Mouse (Mus musculus): ENCODE results near the gene Cdc34b.

Cdc34b gene

GRCm38 (mm10) chr11:94752946-94753713 lies 11.5 kb downstream of the Cdc34b start:
- no peak for DNase-seq

DNA sequence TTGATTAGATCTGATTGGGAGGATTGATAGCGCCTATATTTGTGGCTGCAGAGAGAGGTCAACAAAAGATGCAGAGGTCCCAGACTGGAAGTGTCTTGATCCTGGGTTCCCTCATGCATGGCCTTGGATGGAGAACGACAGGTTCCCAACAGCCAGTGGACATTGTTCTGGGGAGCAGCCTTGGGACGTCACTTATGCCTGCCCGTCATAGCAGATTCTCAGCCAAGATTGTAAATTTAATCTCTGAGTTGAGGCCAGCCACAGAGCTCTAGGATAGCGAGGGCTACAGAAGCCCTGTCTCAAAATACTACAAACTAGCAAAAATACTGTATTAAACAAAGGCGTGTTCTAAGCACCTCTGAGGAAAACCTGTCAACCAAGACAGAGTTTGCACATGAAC lies 18.3 kb downstream of the Cdc34b start:
- no peak for DNase-seq

DNA sequence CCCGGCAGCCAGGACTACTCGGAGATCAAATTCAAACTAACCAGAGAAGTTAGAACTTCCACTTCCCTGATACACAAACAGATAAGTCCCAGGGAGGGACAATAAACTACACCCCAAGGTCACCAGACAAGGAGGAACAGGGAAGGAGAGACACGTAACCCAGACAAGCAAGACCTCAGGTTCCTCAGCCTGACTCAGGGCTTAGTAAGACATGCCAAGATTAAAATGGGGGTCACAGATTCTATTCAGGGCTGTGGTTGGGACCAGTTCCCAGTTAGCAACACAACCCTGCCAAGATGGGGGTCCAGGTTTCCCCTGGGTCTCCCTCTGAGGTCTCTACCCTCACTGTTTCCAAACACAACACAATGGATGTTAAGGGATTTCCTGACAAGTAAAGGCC lies 18.8 kb downstream of the Cdc34b start:
- DNase-seq = no peak

DNA sequence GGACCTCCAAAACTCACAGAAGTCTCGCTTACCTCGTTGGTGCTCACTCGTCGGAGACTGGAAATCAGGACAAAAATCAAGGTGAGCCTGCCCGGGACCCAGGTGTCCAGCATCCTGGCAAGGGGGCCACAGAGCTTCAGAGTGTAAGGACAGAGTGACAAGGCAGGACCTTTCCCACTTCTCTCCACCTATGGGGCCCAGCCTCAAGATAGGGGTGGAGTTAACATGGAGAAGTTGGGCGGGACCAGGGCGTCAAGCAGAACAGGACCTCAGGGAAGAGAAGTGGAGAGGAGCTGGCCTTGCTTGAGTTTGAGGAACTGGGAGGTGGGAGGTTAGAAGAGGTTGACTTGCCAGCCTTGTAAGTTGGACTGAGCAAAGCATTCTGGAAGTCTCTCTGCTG lies 19.2 kb downstream of the Cdc34b start:
- no peak for DNase-seq

- DNase-seq = no peak
Observed at GRCm38 (mm10) chr11:94762281-94762680, 20.7 kb downstream of the Cdc34b start.

DNA sequence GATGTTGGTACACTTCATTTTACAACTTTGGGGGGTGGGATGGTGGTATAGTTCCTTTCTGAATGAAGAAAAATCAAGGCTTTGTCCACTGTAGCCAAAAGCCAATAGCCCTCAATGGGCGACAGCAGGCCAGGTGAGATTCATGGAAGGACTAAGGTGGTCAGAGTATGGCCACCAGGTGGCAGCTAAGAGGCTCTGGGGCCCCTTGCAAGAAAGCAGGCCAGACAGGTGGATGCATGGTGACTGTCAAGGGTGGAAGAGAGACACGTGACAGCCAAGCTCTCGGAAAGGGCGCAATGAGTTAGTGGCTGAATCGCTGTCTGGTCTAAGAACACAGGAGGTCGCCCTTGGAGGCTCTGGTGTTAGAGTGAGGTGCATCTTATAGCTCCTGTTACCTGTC lies 21.2 kb downstream of the Cdc34b start:
- no peak for DNase-seq

GRCm38 (mm10) chr11:94767241-94767640 lies 25.7 kb downstream of the Cdc34b start:
- DNase-seq = no peak

DNA sequence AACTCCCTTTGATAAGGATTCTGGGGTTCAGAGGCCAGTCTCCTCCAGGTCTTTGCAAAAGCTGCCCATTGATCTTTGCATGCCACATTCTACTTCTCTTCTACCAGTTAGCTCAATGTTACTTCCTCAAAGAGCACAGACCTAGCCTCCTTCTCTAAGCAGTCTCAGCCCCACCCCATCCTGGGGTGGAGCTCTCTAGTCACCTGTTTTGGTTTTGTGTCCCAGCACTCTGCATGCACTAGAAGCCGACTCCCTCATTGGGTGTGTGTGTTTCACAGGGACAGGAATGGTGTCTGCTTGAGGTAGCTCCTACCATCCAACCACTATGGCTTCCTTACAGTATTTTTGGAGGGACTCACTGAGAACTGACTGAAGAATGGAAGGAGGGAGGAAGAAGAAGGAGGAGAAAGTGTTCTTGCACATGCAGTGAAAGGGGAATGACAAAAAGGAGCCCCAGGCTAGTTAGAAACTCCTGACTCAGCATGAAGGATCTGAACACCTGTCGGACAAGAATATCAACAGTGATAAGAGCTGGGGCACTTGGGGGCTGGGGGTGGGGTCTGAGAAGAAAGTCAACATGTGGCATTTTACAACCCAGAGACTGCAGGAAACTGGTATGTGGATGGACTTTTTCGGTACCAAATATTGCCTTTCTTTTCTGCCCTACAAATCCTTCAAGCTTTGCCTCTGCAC lies 30.9 kb downstream of the Cdc34b start:
- no peak for DNase-seq

- DNase-seq = no peak
Observed at GRCm38 (mm10) chr11:94773851-94774250, 32.3 kb downstream of the Cdc34b start.

- DNase-seq = no peak
Observed at GRCm38 (mm10) chr11:94774887-94775497, 33.4 kb downstream of the Cdc34b start.

GRCm38 (mm10) chr11:94782603-94783002 lies 41.0 kb downstream of the Cdc34b start, which contains the start of gene Tmem92:
Tmem92 (minus strand) TSS chr11:94782703.
- DNase-seq = no peak

GRCm38 (mm10) chr11:94785247-94785646 lies 43.7 kb downstream of the Cdc34b start:
- peak; percentile 66 to 67 for DNase-seq

- DNase-seq = no peak
Observed at GRCm38 (mm10) chr11:94791700-94792099, 50.1 kb downstream of the Cdc34b start.
